Mouse (Mus musculus) urinary bladder, postnatal 4 days (tissue): Measurements from ENCODE around the gene Sco2.

Source experiments
- DNase-seq, 2 experiments: peaks; one replicate each; pipeline ENCODE4 v3.0.0; 2021 to 2022; ENCODE audit warnings: low spot score in 2 of 2

Sco2 gene

GRCm38 (mm10) chr15:89373027-89373761 is 452 bp downstream of the Sco2 start:
- DNase-seq = peak; percentile 78 to 86

GRCm38 (mm10) chr15:89372536-89372935 is 1.1 kb downstream of the Sco2 start:
- no peak for DNase-seq

- no peak for DNase-seq
Measured at GRCm38 (mm10) chr15:89372068-89372467, 1.6 kb downstream of the Sco2 start.

GRCm38 (mm10) chr15:89365141-89365551 is 8.5 kb downstream of the Sco2 start:
- DNase-seq = no peak

- no peak for DNase-seq
Measured at GRCm38 (mm10) chr15:89363051-89363450, 10.6 kb downstream of the Sco2 start.

- no peak for DNase-seq
Measured at GRCm38 (mm10) chr15:89358784-89359183, 14.9 kb downstream of the Sco2 start.

- peak; percentile 79 to 85 for DNase-seq
Measured at GRCm38 (mm10) chr15:89356372-89356771, 17.3 kb downstream of the Sco2 start.

- DNase-seq = peak; percentile 91 to 95
Measured at GRCm38 (mm10) chr15:89355241-89356187, 18.1 kb downstream of the Sco2 start, which contains the start of the genes Lmf2 and Ncaph2. Lmf2 (minus strand) TSS chr15:89355659. Ncaph2 (plus strand) TSS chr15:89355719.

GRCm38 (mm10) chr15:89354455-89354854 is 19.2 kb downstream of the Sco2 start:
- no peak for DNase-seq

- no peak for DNase-seq
Measured at GRCm38 (mm10) chr15:89353837-89354236, 19.8 kb downstream of the Sco2 start.

GRCm38 (mm10) chr15:89352795-89353194 is 20.9 kb downstream of the Sco2 start:
- DNase-seq = no peak

GRCm38 (mm10) chr15:89352054-89352453 is 21.6 kb downstream of the Sco2 start:
- peak in 1 of 2 experiments; percentile 58 for DNase-seq

- DNase-seq = no peak
Measured at GRCm38 (mm10) chr15:89351302-89351701, 22.3 kb downstream of the Sco2 start.

GRCm38 (mm10) chr15:89350447-89350846 is 23.2 kb downstream of the Sco2 start:
- DNase-seq = no peak

- DNase-seq = no peak
Measured at GRCm38 (mm10) chr15:89343325-89343724, 30.3 kb downstream of the Sco2 start.

- no peak for DNase-seq
Measured at GRCm38 (mm10) chr15:89341678-89342077, 32.0 kb downstream of the Sco2 start.

GRCm38 (mm10) chr15:89340136-89340535 is 33.5 kb downstream of the Sco2 start:
- no peak for DNase-seq

GRCm38 (mm10) chr15:89339696-89340095 is 34.0 kb downstream of the Sco2 start:
- DNase-seq = no peak

GRCm38 (mm10) chr15:89336422-89336821 is 37.2 kb downstream of the Sco2 start:
- no peak for DNase-seq

- no peak for DNase-seq
Measured at GRCm38 (mm10) chr15:89334774-89335537, 38.7 kb downstream of the Sco2 start.

- DNase-seq = no peak
Measured at GRCm38 (mm10) chr15:89334271-89334670, 39.4 kb downstream of the Sco2 start, which contains the start of gene Miox. Miox (plus strand) TSS chr15:89334398.

- no peak for DNase-seq
Measured at GRCm38 (mm10) chr15:89326441-89326840, 47.2 kb downstream of the Sco2 start.
